Mouse (Mus musculus): ENCODE data around the gene Lpcat3.
"Not testable (repeated sequence)": the region's sequence is repeated elsewhere in the genome, so short reads cannot be mapped to it uniquely, and the experiment has no call there.

Lpcat3 gene

GRCm38 (mm10) chr6:124678769-124679168, 15.9 kb downstream of the Lpcat3 start:
- no peak for DNase-seq (ENCODE audit: low spot score)

GRCm38 (mm10) chr6:124679486-124679885, 16.7 kb downstream of the Lpcat3 start:
- no peak for DNase-seq (ENCODE audit: low spot score)

- DNase-seq (ENCODE audit: low spot score) = not testable (repeated sequence)
These were observed 19.5 kb downstream of the Lpcat3 start for GRCm38 (mm10) chr6:124682291-124682690.

GRCm38 (mm10) chr6:124683591-124684417, 21.0 kb downstream of the Lpcat3 start:
- no peak for DNase-seq (ENCODE audit: low spot score)

- no peak for DNase-seq (ENCODE audit: low spot score)
These were observed 23.0 kb downstream of the Lpcat3 start for GRCm38 (mm10) chr6:124685606-124686386.

GRCm38 (mm10) chr6:124686644-124687043, 23.8 kb downstream of the Lpcat3 start:
- not testable (repeated sequence) for DNase-seq (ENCODE audit: low spot score)

GRCm38 (mm10) chr6:124688151-124688758, 25.4 kb downstream of the Lpcat3 start:
- no peak for DNase-seq (ENCODE audit: low spot score)

GRCm38 (mm10) chr6:124689011-124689410, 26.2 kb downstream of the Lpcat3 start:
- no peak for DNase-seq (ENCODE audit: low spot score)

- DNase-seq (ENCODE audit: low spot score) = no peak
These were observed 27.7 kb downstream of the Lpcat3 start for GRCm38 (mm10) chr6:124690517-124690916.

- no peak for DNase-seq (ENCODE audit: low spot score)
These were observed 30.6 kb downstream of the Lpcat3 start for GRCm38 (mm10) chr6:124693243-124693981.

- DNase-seq (ENCODE audit: low spot score) = peak; percentile 44
These were observed 31.5 kb downstream of the Lpcat3 start for GRCm38 (mm10) chr6:124694166-124694955.

- DNase-seq (ENCODE audit: low spot score) = no peak
These were observed 33.8 kb downstream of the Lpcat3 start for GRCm38 (mm10) chr6:124696441-124697150.

- DNase-seq (ENCODE audit: low spot score) = no peak
These were observed 35.9 kb downstream of the Lpcat3 start for GRCm38 (mm10) chr6:124698751-124699150.

- DNase-seq (ENCODE audit: low spot score) = no peak
These were observed 36.5 kb downstream of the Lpcat3 start for GRCm38 (mm10) chr6:124699366-124699765.

GRCm38 (mm10) chr6:124699962-124700610, 37.3 kb downstream of the Lpcat3 start:
- no peak for DNase-seq (ENCODE audit: low spot score)

- no peak for DNase-seq (ENCODE audit: low spot score)
These were observed 38.5 kb downstream of the Lpcat3 start for GRCm38 (mm10) chr6:124701338-124701737.

- DNase-seq (ENCODE audit: low spot score) = no peak
These were observed 39.4 kb downstream of the Lpcat3 start for GRCm38 (mm10) chr6:124702102-124702783.

GRCm38 (mm10) chr6:124702784-124703103, 39.9 kb downstream of the Lpcat3 start:
- no peak for DNase-seq (ENCODE audit: low spot score)

- DNase-seq (ENCODE audit: low spot score) = no peak
These were observed 41.0 kb downstream of the Lpcat3 start for GRCm38 (mm10) chr6:124703789-124704188.

GRCm38 (mm10) chr6:124704417-124704816, 41.6 kb downstream of the Lpcat3 start:
- no peak for DNase-seq (ENCODE audit: low spot score)

Measured in testis, postnatal 14 days (tissue).